In genomic region chr8:107537472-107537871, GRCm38 (mm10) we compare ENCODE assay signal across 22 mouse cellular contexts. TPM values are rescaled to one million over a fixed set of nuclear protein-coding genes. Genes with fewer than 3 reads are reported as not detected.
A peak's percentile ranks its signal among the peaks of the same experiment; 100 is the strongest.
DNase-seq lines count a peak whose midpoint lies in the region; ATAC-seq lines count a peak whose summit lies in the region.
"Had no signal": no experiment of that assay in that cellular context is flagged by ENCODE, and none has a peak within 500 bp of the region (broad histone marks: within the 10 kb centered on the region; RNA-seq: fewer than 3 reads in every experiment).

No protein-coding gene starts in this region.

- no peak overlapping the region for H3K4me3 ChIP-seq in heart, embryonic 10.5 days
- H3K4me3 ChIP-seq in heart, embryonic 11.5 days (ENCODE audit: low read depth, low read length): no peak overlapping the region
- H3K4me3 ChIP-seq in hindbrain, embryonic 12.5 days: no peak overlapping the region
- no peak overlapping the region for H3K4me3 ChIP-seq in hindbrain, embryonic 13.5 days
- no peak overlapping the region for H3K4me3 ChIP-seq in limb, embryonic 12.5 days (replicated peaks)
- H3K4me3 ChIP-seq: forebrain, embryonic 10.5 days; forebrain, embryonic 13.5 days; heart, adult 2 months; hindbrain, embryonic 10.5 days; hindbrain, embryonic 15.5 days had no signal

- no peak overlapping the region for H3K9ac ChIP-seq in heart, embryonic 11.5 days (ENCODE audit: low read depth, low read length)
- H3K9ac ChIP-seq in hindbrain, embryonic 12.5 days: no peak overlapping the region
- H3K9ac ChIP-seq in hindbrain, embryonic 13.5 days: no peak overlapping the region
- H3K9ac ChIP-seq in limb, embryonic 12.5 days (replicated peaks): no peak overlapping the region
- H3K9ac ChIP-seq: forebrain, embryonic 13.5 days; hindbrain, embryonic 15.5 days had no signal

- H3K27ac ChIP-seq in heart, embryonic 10.5 days: no peak overlapping the region
- no peak overlapping the region for H3K27ac ChIP-seq in heart, embryonic 11.5 days (ENCODE audit: low read depth, low read length)
- H3K27ac ChIP-seq in hindbrain, embryonic 12.5 days: 0 out of 2 replicates have a peak overlapping the region, but pooled peaks have one; percentile 6
- H3K27ac ChIP-seq in hindbrain, embryonic 13.5 days: no peak overlapping the region
- H3K27ac ChIP-seq in limb, embryonic 12.5 days: peak overlapping the region; percentile 41; the same call in 1 of the 2 replicates
- H3K27ac ChIP-seq: forebrain, embryonic 10.5 days; forebrain, embryonic 13.5 days; heart, adult 2 months; hindbrain, embryonic 10.5 days; hindbrain, embryonic 15.5 days had no signal

- WGBS in heart, embryonic 10.5 days: 66% methylated on average over 4 of the region's 4 CpGs
- WGBS in heart, embryonic 11.5 days (ENCODE audit: insufficient replicate concordance): 65% methylated on average over 4 of the region's 4 CpGs
- WGBS in hindbrain, embryonic 12.5 days: 84% methylated on average over 4 of the region's 4 CpGs
- WGBS in hindbrain, embryonic 13.5 days: 85% methylated on average over 4 of the region's 4 CpGs
- 91% methylated on average over 4 of the region's 4 CpGs for WGBS in limb, embryonic 12.5 days

- H3K4me1 ChIP-seq in heart, embryonic 10.5 days: peaks cover 20% of the 10 kb centered on the region
- H3K4me1 ChIP-seq in heart, embryonic 11.5 days (ENCODE audit: control insufficient read depth, insufficient read depth, low read length): peaks cover 15% of the 10 kb centered on the region
- no peaks in the 10 kb centered on the region; the same call in 1 of the 2 replicates for H3K4me1 ChIP-seq in hindbrain, embryonic 12.5 days
- peaks cover 4% of the 10 kb centered on the region; the same call in 1 of the 2 replicates for H3K4me1 ChIP-seq in hindbrain, embryonic 13.5 days (replicated peaks)
- peaks cover 12% of the 10 kb centered on the region; the same call in 1 of the 2 replicates for H3K4me1 ChIP-seq in limb, embryonic 12.5 days (replicated peaks)
- H3K4me1 ChIP-seq: forebrain, embryonic 10.5 days; forebrain, embryonic 13.5 days; hindbrain, embryonic 15.5 days had no signal

- DNase-seq in heart, embryonic 10.5 days (ENCODE audit: low spot score): peak; percentile 71
- peak; percentile 19 for DNase-seq in 416B (ENCODE audit: low read depth)
- DNase-seq in adrenal gland, postnatal 25 days: no peak
- DNase-seq in left cerebral cortex, adult 18-20 months (ENCODE audit: low spot score in 2 of 2): no peak
- DNase-seq: adrenal gland, adult 2 months; adrenal gland, postnatal 14 days; cerebellum, adult 18-20 months; cerebellum, adult 9-10 months; cerebellum, postnatal 14 days; gastrocnemius, postnatal 25 days; heart, adult 2 months had no signal

- no peaks in the 10 kb centered on the region for H3K27me3 ChIP-seq in heart, embryonic 10.5 days (ENCODE audit: insufficient read depth, poor library complexity, severe bottlenecking)
- H3K27me3 ChIP-seq in heart, embryonic 11.5 days (ENCODE audit: control insufficient read depth, insufficient read depth, low read length): no peaks in the 10 kb centered on the region
- no peaks in the 10 kb centered on the region for H3K27me3 ChIP-seq in hindbrain, embryonic 12.5 days
- H3K27me3 ChIP-seq in hindbrain, embryonic 13.5 days: no peaks in the 10 kb centered on the region
- H3K27me3 ChIP-seq in limb, embryonic 12.5 days: no peaks in the 10 kb centered on the region
- H3K27me3 ChIP-seq: forebrain, embryonic 13.5 days; hindbrain, embryonic 15.5 days had no signal

- H3K36me3 ChIP-seq in heart, embryonic 10.5 days: peaks cover 7% of the 10 kb centered on the region; the same call in 1 of the 2 replicates
- no peaks in the 10 kb centered on the region for H3K36me3 ChIP-seq in heart, embryonic 11.5 days (ENCODE audit: control insufficient read depth, insufficient read depth, low read length)
- peaks cover 32% of the 10 kb centered on the region; the same call in 1 of the 2 replicates for H3K36me3 ChIP-seq in hindbrain, embryonic 12.5 days
- peaks cover 63% of the 10 kb centered on the region for H3K36me3 ChIP-seq in hindbrain, embryonic 13.5 days
- peaks cover 46% of the 10 kb centered on the region for H3K36me3 ChIP-seq in limb, embryonic 12.5 days

- no peak overlapping the region for H3K4me2 ChIP-seq in heart, embryonic 11.5 days
- H3K4me2 ChIP-seq in hindbrain, embryonic 12.5 days (replicated peaks): no peak overlapping the region
- H3K4me2 ChIP-seq in hindbrain, embryonic 13.5 days: no peak overlapping the region
- H3K4me2 ChIP-seq in limb, embryonic 12.5 days: no peak overlapping the region
- H3K4me2 ChIP-seq: forebrain, embryonic 13.5 days; hindbrain, embryonic 15.5 days had no signal

- ATAC-seq in heart, embryonic 11.5 days (replicated peaks; ENCODE audit: insufficient number of reproducible peaks, low FRiP score, low TSS enrichment): no peak
- no peak for ATAC-seq in hindbrain, embryonic 12.5 days (ENCODE audit: low FRiP score)
- ATAC-seq in hindbrain, embryonic 13.5 days (ENCODE audit: low FRiP score): no peak
- ATAC-seq in limb, embryonic 12.5 days (ENCODE audit: insufficient number of reproducible peaks, insufficient read depth, low FRiP score, low TSS enrichment, low read depth): no peak
- ATAC-seq: CD4-positive, CD25-positive, alpha-beta regulatory T cell, adult 4 months; forebrain, embryonic 13.5 days; forebrain, embryonic 16.5 days; intestine, postnatal 0 days had no signal

- H3K9me3 ChIP-seq in heart, embryonic 10.5 days: no peaks in the 10 kb centered on the region
- H3K9me3 ChIP-seq in heart, embryonic 11.5 days (replicated peaks; ENCODE audit: control insufficient read depth, low read length): no peaks in the 10 kb centered on the region
- no peaks in the 10 kb centered on the region for H3K9me3 ChIP-seq in hindbrain, embryonic 12.5 days (replicated peaks)
- no peaks in the 10 kb centered on the region for H3K9me3 ChIP-seq in hindbrain, embryonic 13.5 days
- H3K9me3 ChIP-seq in limb, embryonic 12.5 days: no peaks in the 10 kb centered on the region
- H3K9me3 ChIP-seq: forebrain, embryonic 10.5 days; forebrain, embryonic 13.5 days; hindbrain, embryonic 10.5 days; hindbrain, embryonic 15.5 days had no signal

RNA-seq across cellular contexts. Expression of gene Psmd7, which starts 50.8 kb away (rescaled TPM):
- polyA plus RNA-seq in heart, embryonic 10.5 days (2016; fragmentation: Nextera tagmentation; extraction: Ambion mirVana): 248 and 324 TPM in 2 replicates
- polyA plus RNA-seq in heart, embryonic 11.5 days (2014; fragmentation: Nextera tagmentation; extraction: Ambion mirVana): 223 and 234 TPM in 2 replicates
- 291 and 295 TPM in 2 replicates for polyA plus RNA-seq in hindbrain, embryonic 12.5 days (2016; fragmentation: Nextera tagmentation; extraction: Ambion mirVana)
- polyA plus RNA-seq in hindbrain, embryonic 13.5 days (2015; fragmentation: Nextera tagmentation; extraction: Ambion mirVana): 248 and 256 TPM in 2 replicates
- polyA plus RNA-seq in limb, embryonic 12.5 days (2016; fragmentation: Nextera tagmentation; extraction: Ambion mirVana): 382 and 395 TPM in 2 replicates
- 109 and 131 TPM in 2 replicates for total RNA-seq in adrenal gland, postnatal 25 days (2021)
- total RNA-seq in left cerebral cortex, adult 18-20 months (2021): 100 to 1,000 TPM; 109 to 110 TPM

Comparison
In these comparisons a context has a peak if more than half of its experiments do, and no peak if none do; other contexts are left out.
1. H3K27ac ChIP-seq: peak in hindbrain, embryonic 12.5 days (single experiment) and limb, embryonic 12.5 days (single experiment); none in heart, embryonic 10.5 days (single experiment), heart, embryonic 11.5 days (single experiment) and hindbrain, embryonic 13.5 days (single experiment).
2. DNase-seq: peak in heart, embryonic 10.5 days (single experiment) and 416B (single experiment); none in adrenal gland, postnatal 25 days (single experiment) and left cerebral cortex, adult 18-20 months (0 of 2).